ENCODE assay signal across 23 mouse cellular contexts in genomic region chr16:89529846-89530245, GRCm38 (mm10). TPM values are rescaled to one million over a fixed set of nuclear protein-coding genes. Genes with fewer than 3 reads are reported as not detected.
A peak's percentile ranks its signal among the peaks of the same experiment; 100 is the strongest.
DNase-seq lines count a peak whose midpoint lies in the region; ATAC-seq and TF ChIP-seq lines count a peak whose summit lies in the region.
"Had no signal": no experiment of that assay in that cellular context is flagged by ENCODE, and none has a peak within 500 bp of the region (broad histone marks: within the 10 kb centered on the region; RNA-seq: fewer than 3 reads in every experiment).

No protein-coding gene starts in this region.

- no peak overlapping the region for H3K4me3 ChIP-seq in kidney, embryonic 16.5 days (ENCODE audit: low read length)
- no peak overlapping the region for H3K4me3 ChIP-seq in kidney, embryonic 15.5 days (replicated peaks)
- H3K4me3 ChIP-seq in forebrain, embryonic 15.5 days, result no peak overlapping the region
- H3K4me3 ChIP-seq in hindbrain, embryonic 16.5 days (ENCODE audit: low read length), result no peak overlapping the region
- no peak overlapping the region for H3K4me3 ChIP-seq in midbrain, postnatal 0 days (ENCODE audit: low read depth, low read length)
- H3K4me3 ChIP-seq: intestine, embryonic 15.5 days; liver, embryonic 13.5 days; megakaryocyte, embryonic 14.5 days; stomach, embryonic 15.5 days had no signal

- H3K27me3 ChIP-seq in kidney, embryonic 16.5 days (ENCODE audit: insufficient read depth, low read length), result no peaks in the 10 kb centered on the region
- no peaks in the 10 kb centered on the region for H3K27me3 ChIP-seq in kidney, embryonic 15.5 days
- H3K27me3 ChIP-seq in forebrain, embryonic 15.5 days, result no peaks in the 10 kb centered on the region
- H3K27me3 ChIP-seq in hindbrain, embryonic 16.5 days (replicated peaks; ENCODE audit: control insufficient read depth, insufficient read depth, low read length), result no peaks in the 10 kb centered on the region
- no peaks in the 10 kb centered on the region for H3K27me3 ChIP-seq in midbrain, postnatal 0 days (ENCODE audit: insufficient read depth, low read length)
- H3K27me3 ChIP-seq: intestine, embryonic 15.5 days; liver, embryonic 13.5 days; megakaryocyte, embryonic 14.5 days; stomach, embryonic 15.5 days had no signal

- no peaks in the 10 kb centered on the region for H3K36me3 ChIP-seq in kidney, embryonic 16.5 days (ENCODE audit: insufficient read depth, low read length)
- no peaks in the 10 kb centered on the region for H3K36me3 ChIP-seq in kidney, embryonic 15.5 days
- H3K36me3 ChIP-seq in forebrain, embryonic 15.5 days, result no peaks in the 10 kb centered on the region
- no peaks in the 10 kb centered on the region for H3K36me3 ChIP-seq in hindbrain, embryonic 16.5 days (ENCODE audit: control insufficient read depth, insufficient read depth, low read length)
- no peaks in the 10 kb centered on the region for H3K36me3 ChIP-seq in midbrain, postnatal 0 days (ENCODE audit: insufficient read depth, low read length)
- H3K36me3 ChIP-seq: intestine, embryonic 15.5 days; liver, embryonic 13.5 days; stomach, embryonic 15.5 days had no signal

- no peak overlapping the region for H3K9ac ChIP-seq in kidney, embryonic 16.5 days (replicated peaks; ENCODE audit: low read length)
- no peak overlapping the region for H3K9ac ChIP-seq in kidney, embryonic 15.5 days
- H3K9ac ChIP-seq in forebrain, embryonic 15.5 days (replicated peaks), result no peak overlapping the region
- no peak overlapping the region for H3K9ac ChIP-seq in hindbrain, embryonic 16.5 days (ENCODE audit: low read depth, low read length)
- no peak overlapping the region for H3K9ac ChIP-seq in midbrain, postnatal 0 days (replicated peaks; ENCODE audit: low read length, poor library complexity, severe bottlenecking)
- H3K9ac ChIP-seq: intestine, embryonic 15.5 days; liver, embryonic 13.5 days; stomach, embryonic 15.5 days had no signal

- ATAC-seq in kidney, embryonic 16.5 days (ENCODE audit: low FRiP score, low TSS enrichment), result peak; percentile 31; the same call in 1 of the 2 replicates
- ATAC-seq in kidney, embryonic 15.5 days (replicated peaks; ENCODE audit: low FRiP score), result no peak
- ATAC-seq in forebrain, embryonic 15.5 days (replicated peaks), result peak; percentile 63
- peak; percentile 68 for ATAC-seq in hindbrain, embryonic 16.5 days
- ATAC-seq in midbrain, postnatal 0 days (ENCODE audit: low FRiP score), result peak; percentile 48; the same call in 1 of the 2 replicates
- ATAC-seq: intestine, embryonic 15.5 days; lung, postnatal 0 days had no signal

- no peak overlapping the region for H3K27ac ChIP-seq in kidney, embryonic 16.5 days (ENCODE audit: low read length)
- no peak overlapping the region for H3K27ac ChIP-seq in kidney, embryonic 15.5 days
- H3K27ac ChIP-seq in forebrain, embryonic 15.5 days (replicated peaks), result peak overlapping the region; percentile 65
- H3K27ac ChIP-seq in hindbrain, embryonic 16.5 days (ENCODE audit: low read depth, low read length), result peak overlapping the region; percentile 68
- H3K27ac ChIP-seq in midbrain, postnatal 0 days (ENCODE audit: low read depth, low read length), result peak overlapping the region; percentile 52
- H3K27ac ChIP-seq: intestine, embryonic 15.5 days; liver, embryonic 13.5 days; stomach, embryonic 15.5 days had no signal

- peak; percentile 40 for DNase-seq in midbrain, postnatal 0 days (ENCODE audit: low spot score)
- DNase-seq in cerebellum, adult 11 months, result no peak
- DNase-seq in right cerebral cortex, postnatal 36 days (ENCODE audit: low spot score in 2 of 2), result no peak
- no peak for DNase-seq in gastrocnemius, postnatal 25 days
- DNase-seq: adrenal gland, postnatal 25 days; cerebellum, postnatal 36 days; gastrocnemius, postnatal 14 days; heart, postnatal 14 days; kidney, postnatal 14 days; liver, embryonic 13.5 days; retina, postnatal 1 day; thymus, postnatal 14 days had no signal

- H3K4me2 ChIP-seq in kidney, embryonic 16.5 days (replicated peaks; ENCODE audit: low read depth, low read length), result no peak overlapping the region
- no peak overlapping the region for H3K4me2 ChIP-seq in kidney, embryonic 15.5 days
- no peak overlapping the region for H3K4me2 ChIP-seq in forebrain, embryonic 15.5 days (replicated peaks)
- H3K4me2 ChIP-seq in hindbrain, embryonic 16.5 days (ENCODE audit: low read length), result no peak overlapping the region
- H3K4me2 ChIP-seq in midbrain, postnatal 0 days (ENCODE audit: low read depth, low read length, poor library complexity, severe bottlenecking), result no peak overlapping the region
- H3K4me2 ChIP-seq: intestine, embryonic 15.5 days; liver, embryonic 13.5 days; stomach, embryonic 15.5 days had no signal

- H3K9me3 ChIP-seq in kidney, embryonic 16.5 days (ENCODE audit: low read length), result no peaks in the 10 kb centered on the region
- no peaks in the 10 kb centered on the region for H3K9me3 ChIP-seq in kidney, embryonic 15.5 days (replicated peaks)
- no peaks in the 10 kb centered on the region for H3K9me3 ChIP-seq in forebrain, embryonic 15.5 days
- no peaks in the 10 kb centered on the region; the same call in 1 of the 2 replicates for H3K9me3 ChIP-seq in hindbrain, embryonic 16.5 days (ENCODE audit: control insufficient read depth, low read length)
- no peaks in the 10 kb centered on the region for H3K9me3 ChIP-seq in midbrain, postnatal 0 days (ENCODE audit: low read length)
- H3K9me3 ChIP-seq: intestine, embryonic 15.5 days; liver, embryonic 13.5 days; stomach, embryonic 15.5 days had no signal

- TF ChIP-seq CTCF in midbrain, postnatal 0 days (IDR thresholded peaks at IDR 0.05), result no peak

- WGBS in kidney, embryonic 16.5 days, result 68% methylated on average over 7 of the region's 7 CpGs
- 71% methylated on average over 7 of the region's 7 CpGs for WGBS in kidney, embryonic 15.5 days
- WGBS in forebrain, embryonic 15.5 days, result 31% methylated on average over 7 of the region's 7 CpGs
- 40% methylated on average over 7 of the region's 7 CpGs for WGBS in hindbrain, embryonic 16.5 days
- WGBS in midbrain, postnatal 0 days, result 37% methylated on average over 7 of the region's 7 CpGs

- no peaks in the 10 kb centered on the region for H3K4me1 ChIP-seq in kidney, embryonic 16.5 days (ENCODE audit: insufficient read depth, low read length)
- H3K4me1 ChIP-seq in kidney, embryonic 15.5 days, result no peaks in the 10 kb centered on the region
- peaks cover 31% of the 10 kb centered on the region for H3K4me1 ChIP-seq in forebrain, embryonic 15.5 days
- peaks cover 8% of the 10 kb centered on the region for H3K4me1 ChIP-seq in hindbrain, embryonic 16.5 days (ENCODE audit: control insufficient read depth, insufficient read depth, low read depth, low read length)
- H3K4me1 ChIP-seq in midbrain, postnatal 0 days (ENCODE audit: insufficient read depth, low read length), result peaks cover 9% of the 10 kb centered on the region
- H3K4me1 ChIP-seq: intestine, embryonic 15.5 days; liver, embryonic 13.5 days; megakaryocyte, embryonic 14.5 days; stomach, embryonic 15.5 days had no signal

RNA-seq across cellular contexts. Expression of gene Krtap7-1, which starts 21.7 kb away (rescaled TPM):
- polyA plus RNA-seq in kidney, embryonic 16.5 days (2015; fragmentation: Nextera tagmentation; extraction: Ambion mirVana), result not detected in 2 replicates
- polyA plus RNA-seq in kidney, embryonic 15.5 days (2015; fragmentation: Nextera tagmentation; extraction: Ambion mirVana), result not detected in 2 replicates
- not detected in 2 replicates for polyA plus RNA-seq in forebrain, embryonic 15.5 days (2015; fragmentation: Nextera tagmentation; extraction: Ambion mirVana)
- polyA plus RNA-seq in hindbrain, embryonic 16.5 days (2015; fragmentation: Nextera tagmentation; extraction: Ambion mirVana), result 0.45 TPM in 1 of 2 replicates, not detected in the other
- 0.71 TPM in 1 of 2 replicates, not detected in the other for total RNA-seq in midbrain, postnatal 0 days (2014; rRNA removed)
- polyA plus RNA-seq in midbrain, postnatal 0 days (2015; fragmentation: Nextera tagmentation; extraction: Ambion mirVana), result 0.29 TPM in 1 of 2 replicates, not detected in the other
- total RNA-seq in gastrocnemius, postnatal 25 days (2021), result not detected
- total RNA-seq: adrenal gland, postnatal 25 days; gastrocnemius, postnatal 14 days; heart, postnatal 14 days; layer of hippocampus, postnatal 36 days had no signal
- polyA plus RNA-seq: intestine, embryonic 15.5 days; limb, embryonic 11.5 days; liver, embryonic 13.5 days; lung, postnatal 0 days; neural tube, embryonic 14.5 days; stomach, embryonic 15.5 days had no signal

RNA-seq across cellular contexts. Expression of gene Krtap11-1, which starts 41.1 kb away (rescaled TPM):
- not detected in 2 replicates for polyA plus RNA-seq in kidney, embryonic 16.5 days (2015; fragmentation: Nextera tagmentation; extraction: Ambion mirVana)
- not detected in 2 replicates for polyA plus RNA-seq in kidney, embryonic 15.5 days (2015; fragmentation: Nextera tagmentation; extraction: Ambion mirVana)
- not detected in 2 replicates for polyA plus RNA-seq in forebrain, embryonic 15.5 days (2015; fragmentation: Nextera tagmentation; extraction: Ambion mirVana)
- not detected in 2 replicates for polyA plus RNA-seq in hindbrain, embryonic 16.5 days (2015; fragmentation: Nextera tagmentation; extraction: Ambion mirVana)
- total RNA-seq in midbrain, postnatal 0 days (2014; rRNA removed), result not detected in 2 replicates
- polyA plus RNA-seq in midbrain, postnatal 0 days (2015; fragmentation: Nextera tagmentation; extraction: Ambion mirVana), result not detected in 2 replicates
- total RNA-seq in gastrocnemius, postnatal 25 days (2021), result not detected
- total RNA-seq: adrenal gland, postnatal 25 days; gastrocnemius, postnatal 14 days; heart, postnatal 14 days; layer of hippocampus, postnatal 36 days had no signal
- polyA plus RNA-seq: intestine, embryonic 15.5 days; limb, embryonic 11.5 days; liver, embryonic 13.5 days; lung, postnatal 0 days; neural tube, embryonic 14.5 days; stomach, embryonic 15.5 days had no signal

RNA-seq across cellular contexts. Expression of gene Krtap8-1, which starts 42.1 kb away (rescaled TPM):
- not detected in 2 replicates for polyA plus RNA-seq in kidney, embryonic 16.5 days (2015; fragmentation: Nextera tagmentation; extraction: Ambion mirVana)
- not detected in 2 replicates for polyA plus RNA-seq in kidney, embryonic 15.5 days (2015; fragmentation: Nextera tagmentation; extraction: Ambion mirVana)
- polyA plus RNA-seq in forebrain, embryonic 15.5 days (2015; fragmentation: Nextera tagmentation; extraction: Ambion mirVana), result not detected in 2 replicates
- polyA plus RNA-seq in hindbrain, embryonic 16.5 days (2015; fragmentation: Nextera tagmentation; extraction: Ambion mirVana), result not detected in 2 replicates
- total RNA-seq in midbrain, postnatal 0 days (2014; rRNA removed), result not detected in 2 replicates
- not detected in 2 replicates for polyA plus RNA-seq in midbrain, postnatal 0 days (2015; fragmentation: Nextera tagmentation; extraction: Ambion mirVana)
- not detected for total RNA-seq in gastrocnemius, postnatal 25 days (2021)
- total RNA-seq: adrenal gland, postnatal 25 days; gastrocnemius, postnatal 14 days; heart, postnatal 14 days; layer of hippocampus, postnatal 36 days had no signal
- polyA plus RNA-seq: intestine, embryonic 15.5 days; limb, embryonic 11.5 days; liver, embryonic 13.5 days; lung, postnatal 0 days; neural tube, embryonic 14.5 days; stomach, embryonic 15.5 days had no signal

Comparison
In these comparisons a context has a peak if more than half of its experiments do, and no peak if none do; other contexts are left out.
1. H3K27ac ChIP-seq: peak in forebrain, embryonic 15.5 days (single experiment), hindbrain, embryonic 16.5 days (single experiment) and midbrain, postnatal 0 days (single experiment); none in kidney, embryonic 16.5 days (single experiment) and kidney, embryonic 15.5 days (single experiment).